Mouse (Mus musculus) Muller cell, postnatal 12 days (primary cell): ENCODE results near the gene Map4k1.
"Not testable (repeated sequence)": the region's sequence is repeated elsewhere in the genome, so short reads cannot be mapped to it uniquely, and the experiment has no call there.

Source experiments
- DNase-seq: peaks from one replicate; pipeline ENCODE4 v3.0.0-alpha.2; 2015; ENCODE audit errors: inconsistent ontology term

Gene Map4k1

DNA sequence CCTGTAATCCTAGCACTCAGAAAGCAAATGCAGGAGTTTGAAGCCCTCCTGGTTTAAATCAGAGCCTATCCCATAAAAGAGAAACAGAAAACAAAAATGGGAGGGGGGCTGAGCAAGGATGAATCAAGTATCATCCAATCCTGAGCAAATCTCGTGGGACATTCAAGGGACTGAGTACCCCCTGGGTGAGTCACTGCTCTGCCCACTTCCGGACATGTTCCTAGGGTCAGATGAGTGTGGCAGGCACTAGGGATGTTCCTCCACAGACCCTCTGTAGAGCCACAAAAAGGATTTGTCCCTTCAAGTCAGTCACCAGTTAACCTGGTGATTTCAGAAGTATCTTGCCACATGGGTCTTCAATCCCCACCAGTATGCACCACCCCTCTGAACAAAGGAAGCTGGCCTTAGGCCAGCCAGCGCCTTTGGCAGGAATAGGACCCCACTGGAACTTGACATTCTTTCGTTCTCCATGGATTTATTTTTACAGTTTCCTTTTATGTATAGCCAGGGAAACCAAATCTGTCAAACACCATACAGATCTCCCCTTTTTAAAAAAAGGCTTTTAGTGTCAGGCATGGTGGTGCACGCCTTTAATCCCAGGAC, 26.5 kb upstream of the Map4k1 start:
- DNase-seq = no peak

- no peak for DNase-seq
These were observed 25.6 kb upstream of the Map4k1 start for GRCm38 (mm10) chr7:28956270-28956669.

DNA sequence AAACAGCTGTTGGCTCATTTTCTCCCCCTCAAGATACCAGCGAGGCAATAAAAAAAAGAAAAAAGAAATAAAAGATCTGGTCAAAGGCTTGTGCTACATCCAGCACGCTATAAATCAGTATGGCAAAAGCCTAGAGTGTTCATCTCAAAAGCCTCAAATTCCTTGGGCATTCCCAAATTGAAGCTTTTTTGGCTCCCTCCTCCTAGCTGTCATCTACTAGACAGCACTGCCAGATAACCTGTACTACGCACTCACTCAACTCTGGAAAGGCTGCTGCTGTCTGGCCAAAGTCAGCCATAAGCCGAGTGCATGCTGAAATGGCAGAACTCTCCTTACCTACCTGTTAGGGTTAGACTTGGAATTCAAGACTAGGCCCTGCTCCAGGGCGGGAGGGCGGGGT, 24.6 kb upstream of the Map4k1 start:
- DNase-seq = no peak

DNA sequence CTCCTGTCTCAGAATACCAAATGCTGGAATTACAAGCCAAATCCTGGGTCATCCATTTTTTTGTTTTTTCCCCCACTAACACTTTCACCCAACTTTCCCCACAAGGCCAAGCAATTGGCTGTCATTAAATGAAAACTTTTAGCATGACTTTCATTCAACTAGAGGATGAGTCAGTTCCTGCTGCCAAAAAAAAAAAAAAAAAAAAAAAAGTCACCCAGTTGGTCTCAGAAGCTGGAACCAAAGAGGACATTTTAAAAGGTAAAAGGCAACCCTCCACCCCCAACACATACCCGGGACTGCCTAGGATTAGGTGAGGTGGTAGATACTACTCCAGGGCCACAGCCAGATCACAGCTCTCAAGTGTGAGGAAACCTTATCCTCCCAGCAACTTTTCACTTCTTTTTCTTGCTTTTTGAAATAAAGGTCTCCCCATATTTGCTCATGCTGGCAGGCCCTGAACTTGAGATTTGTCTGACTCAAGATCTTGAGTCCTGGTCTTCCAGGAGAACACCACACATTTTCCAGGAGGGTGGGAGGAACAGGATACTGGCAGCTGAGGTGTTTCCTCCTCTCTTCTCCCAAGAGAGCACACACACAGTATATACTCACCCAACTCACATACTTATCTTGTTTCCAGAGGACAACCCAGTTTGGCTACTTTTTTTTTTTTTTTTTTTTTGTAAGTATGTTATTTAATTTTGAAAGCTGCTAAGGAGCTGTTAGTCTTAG, 23.7 kb upstream of the Map4k1 start:
- no peak for DNase-seq

DNA sequence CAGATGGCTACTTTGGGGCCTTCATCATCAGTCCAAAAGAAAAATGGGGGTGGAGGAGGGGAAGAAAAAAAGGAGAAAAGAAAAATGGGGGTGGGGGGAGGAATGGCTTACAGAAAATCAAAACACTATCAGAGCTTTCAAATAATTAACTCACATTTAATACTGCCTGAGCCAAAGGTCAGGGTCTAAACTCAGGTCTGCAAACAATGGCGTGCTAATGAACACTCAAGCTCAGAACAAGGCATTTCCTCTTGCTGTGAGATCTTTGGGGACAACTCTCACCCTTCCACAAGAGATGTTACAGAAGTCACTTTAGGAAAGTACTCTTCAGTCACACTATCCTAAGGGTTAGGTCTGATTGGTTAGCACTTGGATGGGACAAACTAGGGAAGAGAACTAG, 23.1 kb upstream of the Map4k1 start:
- no peak for DNase-seq

DNA sequence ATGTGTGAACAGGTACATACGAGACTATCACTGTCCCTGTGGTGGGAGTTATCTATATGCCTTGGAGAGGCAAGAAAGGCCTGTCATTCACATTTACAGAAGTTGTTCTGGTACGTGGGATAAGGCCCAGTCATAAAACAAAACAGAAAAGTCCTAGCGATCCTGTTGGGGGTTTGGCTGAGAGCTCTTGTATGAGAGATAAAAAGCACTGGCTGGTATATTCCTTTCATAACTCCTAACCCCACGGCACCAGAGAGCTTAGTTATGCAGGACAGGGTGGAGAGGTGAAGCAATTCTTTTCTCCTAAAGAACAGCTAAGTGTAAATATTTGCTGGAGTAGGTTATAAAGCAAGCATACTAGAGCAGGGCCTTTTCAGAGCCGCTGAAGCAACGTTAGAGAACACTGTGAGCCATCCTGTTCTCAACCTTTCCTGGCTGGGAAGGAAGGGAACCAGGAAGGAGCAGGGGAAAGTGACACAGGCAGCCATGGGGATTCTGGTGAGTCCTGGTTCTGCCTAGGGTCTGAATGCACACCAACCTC, 22.3 kb upstream of the Map4k1 start:
- DNase-seq = no peak

GRCm38 (mm10) chr7:28960354-28961046, 21.4 kb upstream of the Map4k1 start:
- no peak for DNase-seq

- no peak for DNase-seq
These were observed 20.3 kb upstream of the Map4k1 start for GRCm38 (mm10) chr7:28961584-28961926.

- peak; percentile 100 for DNase-seq
These were observed 19.8 kb upstream of the Map4k1 start, which contains the start of gene Actn4 for GRCm38 (mm10) chr7:28961927-28962670. Gene Actn4, minus strand, starts transcription at chr7:28962340.

- DNase-seq = no peak
These were observed 18.4 kb upstream of the Map4k1 start for GRCm38 (mm10) chr7:28963399-28963923.

DNA sequence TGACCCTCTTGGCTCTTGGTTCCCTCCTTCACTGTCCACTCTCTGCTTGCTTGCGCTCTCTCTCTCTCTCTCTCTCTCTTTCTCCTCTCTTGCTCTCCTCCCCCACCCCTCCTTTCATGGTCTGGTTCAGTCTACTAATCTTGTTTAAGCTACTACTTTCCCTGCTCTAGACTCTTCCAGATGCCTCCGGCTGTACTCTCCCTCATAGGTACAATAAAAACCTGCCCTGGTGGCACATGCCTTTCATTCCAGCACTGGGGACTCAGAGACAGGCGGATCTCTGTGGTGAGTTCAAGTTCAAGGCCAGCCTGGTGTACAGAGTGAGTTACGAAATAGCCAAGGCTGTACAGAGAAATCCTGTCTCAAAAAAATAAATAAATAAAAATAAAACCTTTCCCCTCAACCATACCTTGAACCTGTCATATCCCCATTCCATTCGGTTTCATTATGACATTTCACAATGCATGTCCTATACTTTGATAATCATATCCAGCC, 16.5 kb upstream of the Map4k1 start:
- DNase-seq = no peak

GRCm38 (mm10) chr7:28966181-28966580, 15.7 kb upstream of the Map4k1 start:
- no peak for DNase-seq

DNA sequence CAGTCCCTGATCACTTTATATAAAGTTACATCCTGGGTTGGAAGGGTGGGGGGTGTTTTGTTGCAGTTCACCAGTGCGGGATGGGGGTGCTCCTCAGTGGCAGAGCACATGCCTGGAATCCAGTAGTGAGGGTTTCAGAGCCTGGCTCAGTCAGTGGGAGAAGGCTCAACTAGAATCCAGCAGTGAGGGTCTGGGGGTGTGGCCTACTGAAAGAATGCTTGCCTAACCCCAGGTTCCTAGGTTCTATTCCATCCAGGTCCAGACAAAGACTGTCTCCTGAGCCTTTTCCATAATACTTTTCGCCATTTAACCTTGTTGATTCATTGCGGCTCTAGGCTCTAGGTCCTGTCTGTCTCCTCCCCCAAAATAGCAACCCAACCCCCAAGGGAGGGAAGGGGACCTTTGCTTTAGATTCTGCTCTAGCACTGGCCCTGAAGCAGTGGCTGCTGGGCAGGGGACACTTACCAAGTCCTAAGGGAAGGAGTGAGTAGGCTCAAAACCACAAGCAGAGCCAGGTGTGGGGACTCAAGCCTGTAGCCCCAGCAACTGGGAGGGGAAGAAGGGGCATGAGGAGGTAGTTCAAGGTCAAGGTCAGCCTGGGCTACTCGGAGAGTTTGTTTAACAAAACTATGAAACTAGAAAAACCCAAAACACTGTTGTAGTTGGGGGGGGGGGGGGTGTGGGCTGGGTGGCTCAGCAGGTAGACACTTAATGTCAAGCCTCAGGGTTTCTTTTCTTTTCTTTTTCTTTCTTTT, 14.9 kb upstream of the Map4k1 start:
- no peak for DNase-seq

- DNase-seq = not testable (repeated sequence)
These were observed 13.7 kb upstream of the Map4k1 start for GRCm38 (mm10) chr7:28968120-28968519.

GRCm38 (mm10) chr7:28969271-28969670, 12.6 kb upstream of the Map4k1 start:
- no peak for DNase-seq

DNA sequence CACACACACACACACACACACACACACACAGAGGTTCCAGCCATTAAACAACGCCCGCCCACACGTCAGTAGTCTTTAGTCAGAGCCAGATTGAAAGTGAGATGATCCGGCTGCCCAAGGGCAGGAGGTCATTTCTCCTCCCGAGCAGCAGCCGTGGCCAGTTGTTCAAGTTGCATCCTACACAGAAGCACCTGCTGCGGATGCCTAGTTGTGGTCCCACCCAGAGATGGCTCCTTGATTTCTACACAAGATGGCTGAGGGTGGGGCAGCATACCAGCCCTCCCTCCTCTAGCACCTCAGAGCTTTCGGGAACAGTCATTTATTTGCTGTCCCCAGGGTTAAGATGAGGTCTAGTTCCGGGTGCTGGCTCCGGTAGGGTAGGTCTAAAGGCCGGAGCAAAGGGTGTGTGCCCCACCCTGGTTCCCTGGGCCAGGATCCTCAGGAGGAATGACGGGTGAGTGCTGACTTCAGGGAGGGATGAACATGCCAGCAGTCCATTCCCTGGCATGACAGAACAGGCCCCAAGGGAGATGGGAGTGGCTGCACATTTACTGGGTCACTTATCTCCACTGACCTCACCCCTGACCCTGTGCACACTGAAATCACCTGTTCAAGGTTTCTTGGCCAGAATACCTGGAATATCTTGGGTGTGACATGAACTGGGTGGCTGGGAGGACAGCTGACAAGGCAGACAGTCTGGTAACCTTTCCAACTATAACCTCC, 12.0 kb upstream of the Map4k1 start:
- DNase-seq = no peak

DNA sequence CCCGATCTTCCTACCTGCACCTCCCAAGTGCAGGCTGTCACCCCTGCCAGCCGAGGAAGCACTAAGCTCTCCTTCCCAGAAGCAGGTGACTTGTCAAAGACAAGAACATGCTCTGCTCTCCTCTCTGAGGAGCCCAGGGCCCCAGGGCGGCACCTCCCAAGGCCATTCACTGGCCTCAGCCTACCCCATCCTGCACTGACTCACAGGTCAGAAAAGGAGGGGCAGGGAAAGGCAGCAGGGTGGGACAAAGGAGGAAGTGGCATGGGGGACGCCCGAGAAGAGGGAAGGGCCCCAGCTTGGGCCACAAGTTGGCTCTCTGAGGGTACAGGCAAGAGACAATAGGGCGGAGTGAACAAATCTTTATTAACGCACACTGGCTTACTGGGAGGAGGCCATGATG, 10.8 kb upstream of the Map4k1 start:
- DNase-seq = no peak

DNA sequence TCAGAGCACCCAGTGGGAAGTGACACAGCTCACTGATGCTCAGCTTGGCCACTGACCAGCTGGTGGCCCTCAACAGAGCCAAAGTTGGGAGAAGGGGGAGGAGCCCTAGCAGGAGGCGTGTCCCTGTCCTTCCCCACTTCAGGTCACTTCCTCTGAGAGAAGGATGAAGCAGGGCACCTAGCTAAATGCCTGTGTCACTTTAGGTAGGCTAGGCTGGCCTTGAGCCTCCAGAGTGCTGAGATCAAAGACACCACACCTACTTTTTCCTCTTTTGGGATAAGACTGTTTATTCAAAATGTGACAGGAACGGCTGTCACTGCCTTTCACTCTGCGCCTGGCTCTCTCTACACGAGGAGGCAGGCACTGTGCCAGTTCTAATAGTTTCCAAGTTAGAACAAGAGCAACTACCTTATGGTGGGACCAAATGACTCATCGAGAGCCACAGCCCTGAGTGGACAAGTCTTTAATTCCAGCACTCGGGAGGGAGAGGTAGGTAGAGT, 10.0 kb upstream of the Map4k1 start:
- DNase-seq = peak; percentile 84

- peak; percentile 80 for DNase-seq
These were observed 9.3 kb upstream of the Map4k1 start for GRCm38 (mm10) chr7:28972542-28972985.

GRCm38 (mm10) chr7:28973025-28973424, 8.8 kb upstream of the Map4k1 start:
- no peak for DNase-seq
